Mouse (Mus musculus) testis, adult 2 months (tissue): ENCODE results near the gene 3110018I06Rik.

ENCODE experiments used
- CTCF ChIP-seq: fragments of 200-500 bp; IDR thresholded peaks from 2 replicates; pipeline ENCODE4 v1.5.1; 2012; ENCODE audit warnings: low read depth, mild to moderate bottlenecking, inconsistent platforms, low read length, moderate library complexity; ENCODE audit not compliant: control insufficient read depth, insufficient read depth, insufficient replicate concordance
- POLR2A ChIP-seq: fragments of 200-500 bp; IDR thresholded peaks from 2 replicates; pipeline ENCODE4 v1.6.1; 2012; ENCODE audit warnings: low read depth, mild to moderate bottlenecking, inconsistent platforms, low read length, moderate library complexity; ENCODE audit not compliant: control insufficient read depth

DNA sequence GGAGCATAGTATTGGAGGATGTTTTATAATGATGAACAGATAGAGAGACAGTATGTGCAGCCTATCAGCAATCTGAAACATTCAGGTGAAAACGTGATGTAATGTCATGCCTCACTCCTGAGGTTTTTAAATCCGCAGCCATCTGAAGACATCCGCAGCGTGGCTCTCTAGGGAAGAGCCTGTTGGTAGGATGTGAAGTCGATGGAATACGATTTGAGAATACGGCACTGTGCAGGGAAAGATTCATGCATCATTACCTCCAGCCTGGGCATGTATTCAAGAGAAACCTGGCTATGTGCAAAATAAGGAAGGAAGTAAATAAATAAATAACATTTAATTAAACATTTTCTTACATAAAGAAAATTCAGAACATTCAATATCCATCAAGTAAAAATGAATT lies 44.4 kb downstream of the 3110018I06Rik start:
- TF ChIP-seq CTCF: no peak
- TF ChIP-seq POLR2A: no peak
